Mouse (Mus musculus) cerebellum, postnatal 10 days (tissue): ENCODE data around the gene Sipa1l1.
"Not testable (repeated sequence)": the region's sequence is repeated elsewhere in the genome, so short reads cannot be mapped to it uniquely, and the experiment has no call there.

Experiments
- DNase-seq, 2 experiments: peaks; one replicate each; pipeline ENCODE4 v3.0.0; 2021; ENCODE audit warnings: mixed read lengths in 2 of 2

The Sipa1l1 gene

GRCm38 (mm10) chr12:82485466-82485865 is 316.3 kb downstream of the Sipa1l1 start:
- DNase-seq = no peak

- peak; percentile 63 to 65 for DNase-seq
Observed at GRCm38 (mm10) chr12:82486829-82487560, 317.9 kb downstream of the Sipa1l1 start.

- peak; percentile 48 to 59 for DNase-seq
Observed at GRCm38 (mm10) chr12:82489093-82489492, 320.0 kb downstream of the Sipa1l1 start.

- DNase-seq = no peak
Observed at GRCm38 (mm10) chr12:82489621-82490020, 320.5 kb downstream of the Sipa1l1 start.

GRCm38 (mm10) chr12:82492456-82492855 is 323.3 kb downstream of the Sipa1l1 start:
- DNase-seq = no peak

GRCm38 (mm10) chr12:82493260-82493659 is 324.1 kb downstream of the Sipa1l1 start:
- DNase-seq = not testable (repeated sequence)

GRCm38 (mm10) chr12:82495936-82496335 is 326.8 kb downstream of the Sipa1l1 start:
- no peak for DNase-seq

GRCm38 (mm10) chr12:82497866-82498631 is 328.9 kb downstream of the Sipa1l1 start:
- peak; percentile 84 to 88 for DNase-seq

- DNase-seq = no peak
Observed at GRCm38 (mm10) chr12:82498701-82499100, 329.6 kb downstream of the Sipa1l1 start.

GRCm38 (mm10) chr12:82499731-82500130 is 330.6 kb downstream of the Sipa1l1 start:
- no peak for DNase-seq
